ENCODE assay signal across 35 mouse cellular contexts in the genomic region with DNA sequence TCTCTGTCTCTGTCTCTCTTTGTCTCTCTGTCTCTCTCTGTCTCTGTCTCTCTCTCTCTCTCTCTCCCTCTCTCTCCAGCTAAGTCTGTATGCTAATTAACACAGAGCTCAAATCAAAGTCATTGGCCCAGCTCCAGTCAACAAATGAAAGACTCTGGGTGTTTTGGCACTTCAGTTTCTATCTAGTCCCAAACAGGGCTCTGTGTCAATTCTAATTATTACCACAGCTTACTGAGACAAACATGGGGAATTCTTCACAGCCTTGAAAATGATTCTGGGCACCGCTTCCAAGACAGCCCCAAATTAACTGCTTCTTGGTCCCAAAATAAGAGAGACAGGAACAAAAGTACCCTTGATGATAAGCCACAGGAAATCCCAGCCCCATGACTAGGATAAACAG. TPM values are rescaled to one million over a fixed set of nuclear protein-coding genes. Genes with fewer than 3 reads are reported as not detected.
DNase-seq lines count a peak whose midpoint lies in the region; ATAC-seq and TF ChIP-seq lines count a peak whose summit lies in the region.
"Had no signal": no experiment of that assay in that cellular context is flagged by ENCODE, and none has a peak within 500 bp of the region (broad histone marks: within the 10 kb centered on the region; RNA-seq: fewer than 3 reads in every experiment).

No protein-coding gene starts in this region.

- TF ChIP-seq CTCF in brain, embryonic 14.5 days (IDR thresholded peaks at IDR 0.05; ENCODE audit: borderline replicate concordance, extremely low read depth, insufficient read depth, insufficient read length), result no peak
- no peak for TF ChIP-seq CTCF in forebrain, postnatal 0 days (IDR thresholded peaks at IDR 0.05; ENCODE audit: low read depth)

- H3K4me3 ChIP-seq in forebrain, embryonic 15.5 days, result no peak overlapping the region
- H3K4me3 ChIP-seq in forebrain, embryonic 10.5 days, result no peak overlapping the region
- no peak overlapping the region for H3K4me3 ChIP-seq in forebrain, postnatal 0 days (ENCODE audit: low read depth, low read length)
- H3K4me3 ChIP-seq: hindbrain, embryonic 10.5 days; limb, embryonic 13.5 days; liver, embryonic 12.5 days; midbrain, embryonic 12.5 days; neural tube, embryonic 13.5 days had no signal

- peak; percentile 89 for ATAC-seq in forebrain, embryonic 15.5 days (replicated peaks)
- ATAC-seq in forebrain, postnatal 0 days, result peak; percentile 81
- ATAC-seq: activated CD4-positive, CD25-positive, alpha-beta regulatory T cell, adult 4 months; inflammation-experienced regulatory T-cells, adult 6 months; liver, embryonic 12.5 days had no signal

- H3K4me2 ChIP-seq in forebrain, embryonic 15.5 days (replicated peaks), result no peak overlapping the region
- H3K4me2 ChIP-seq in forebrain, postnatal 0 days (ENCODE audit: low read depth), result no peak overlapping the region
- H3K4me2 ChIP-seq: heart, embryonic 11.5 days; limb, embryonic 13.5 days; liver, embryonic 12.5 days; midbrain, embryonic 12.5 days; neural tube, embryonic 13.5 days had no signal

- WGBS in forebrain, embryonic 15.5 days, result 40% methylated on average over 1 of the region's 1 CpGs
- WGBS in forebrain, embryonic 10.5 days, result 94% methylated on average over 1 of the region's 1 CpGs
- WGBS in forebrain, postnatal 0 days, result 28% methylated on average over 1 of the region's 1 CpGs

- no peak for DNase-seq in forebrain, embryonic 10.5 days (ENCODE audit: extremely low spot score, low spot score)
- DNase-seq in left cerebral cortex, postnatal 4 days, result peak; percentile 32
- no peak for DNase-seq in left cerebral cortex, adult 9 months (ENCODE audit: low spot score in 2 of 2)
- DNase-seq in brain, embryonic 14.5 days (ENCODE audit: low read depth), result peak; percentile 86
- DNase-seq in forebrain, postnatal 0 days, result peak; percentile 69
- no peak for DNase-seq in lung, postnatal 36 days
- DNase-seq: adrenal gland, adult 8-10 months; cerebellum, postnatal 36 days; embryo, embryonic 11 days; gastrocnemius, postnatal 14 days; heart, adult 11 months; kidney, adult 18-20 months; lung, adult 18-20 months; lung, postnatal 10 days; retina, postnatal 1 day; right cerebral cortex, postnatal 4 days; thymus, postnatal 36 days had no signal

- H3K9me3 ChIP-seq in forebrain, embryonic 15.5 days, result no peaks in the 10 kb centered on the region
- H3K9me3 ChIP-seq in forebrain, embryonic 10.5 days, result no peaks in the 10 kb centered on the region
- no peaks in the 10 kb centered on the region for H3K9me3 ChIP-seq in forebrain, postnatal 0 days (ENCODE audit: low read length)
- H3K9me3 ChIP-seq: hindbrain, embryonic 10.5 days; limb, embryonic 13.5 days; liver, embryonic 12.5 days; midbrain, embryonic 12.5 days; neural tube, embryonic 13.5 days had no signal

- H3K27me3 ChIP-seq in forebrain, embryonic 15.5 days, result no peaks in the 10 kb centered on the region
- H3K27me3 ChIP-seq in forebrain, embryonic 10.5 days (ENCODE audit: poor library complexity, severe bottlenecking), result no peaks in the 10 kb centered on the region
- H3K27me3 ChIP-seq in forebrain, postnatal 0 days (ENCODE audit: insufficient read depth, low read length), result no peaks in the 10 kb centered on the region
- H3K27me3 ChIP-seq: limb, embryonic 13.5 days; liver, embryonic 12.5 days; midbrain, embryonic 12.5 days; neural tube, embryonic 13.5 days had no signal

- no peak for TF ChIP-seq POLR2A in brain, embryonic 14.5 days (IDR thresholded peaks at IDR 0.05; ENCODE audit: borderline replicate concordance, extremely low read depth, insufficient read depth, insufficient read length, poor library complexity, severe bottlenecking)

- H3K4me1 ChIP-seq in forebrain, embryonic 15.5 days, result no peaks in the 10 kb centered on the region
- H3K4me1 ChIP-seq in forebrain, embryonic 10.5 days, result no peaks in the 10 kb centered on the region
- H3K4me1 ChIP-seq in forebrain, postnatal 0 days (ENCODE audit: insufficient read depth), result no peaks in the 10 kb centered on the region
- H3K4me1 ChIP-seq: hindbrain, embryonic 10.5 days; limb, embryonic 13.5 days; liver, embryonic 12.5 days; midbrain, embryonic 12.5 days; neural tube, embryonic 13.5 days had no signal

- H3K9ac ChIP-seq in forebrain, embryonic 15.5 days (replicated peaks), result no peak overlapping the region
- no peak overlapping the region for H3K9ac ChIP-seq in forebrain, postnatal 0 days
- H3K9ac ChIP-seq: limb, embryonic 13.5 days; liver, embryonic 12.5 days; midbrain, embryonic 12.5 days; neural tube, embryonic 13.5 days had no signal

- no peak overlapping the region; the same call in 1 of the 2 replicates for H3K27ac ChIP-seq in forebrain, embryonic 15.5 days (replicated peaks)
- no peak overlapping the region for H3K27ac ChIP-seq in forebrain, embryonic 10.5 days
- H3K27ac ChIP-seq in forebrain, postnatal 0 days (ENCODE audit: low read depth, low read length), result no peak overlapping the region
- H3K27ac ChIP-seq: hindbrain, embryonic 10.5 days; kidney, postnatal 0 days; limb, embryonic 13.5 days; liver, embryonic 12.5 days; midbrain, embryonic 12.5 days; neural tube, embryonic 13.5 days had no signal

- intact Hi-C loops in left cerebral cortex, postnatal 4 days (cut with DNase I), result no loop called here

- H3K36me3 ChIP-seq in forebrain, embryonic 15.5 days, result no peaks in the 10 kb centered on the region
- H3K36me3 ChIP-seq in forebrain, embryonic 10.5 days (replicated peaks), result no peaks in the 10 kb centered on the region
- no peaks in the 10 kb centered on the region for H3K36me3 ChIP-seq in forebrain, postnatal 0 days (ENCODE audit: insufficient read depth)
- H3K36me3 ChIP-seq: hindbrain, embryonic 10.5 days; limb, embryonic 13.5 days; liver, embryonic 12.5 days; midbrain, embryonic 12.5 days; neural tube, embryonic 13.5 days had no signal

RNA-seq across cellular contexts. Expression of a gene that starts 38.9 kb away (rescaled TPM):
- not detected in 2 replicates for polyA plus RNA-seq in forebrain, embryonic 15.5 days (2015; fragmentation: Nextera tagmentation; extraction: Ambion mirVana)
- polyA plus RNA-seq in forebrain, embryonic 10.5 days (2016; fragmentation: Nextera tagmentation; extraction: Ambion mirVana), result not detected in 2 replicates
- not detected for total RNA-seq in left cerebral cortex, postnatal 4 days (2021)
- polyA plus RNA-seq in brain, embryonic 14.5 days (2012; rRNA removed), result not detected in 2 replicates
- not detected in 2 replicates for total RNA-seq in forebrain, postnatal 0 days (2014; rRNA removed)
- polyA plus RNA-seq in forebrain, postnatal 0 days (2015; fragmentation: Nextera tagmentation; extraction: Ambion mirVana), result not detected in 2 replicates
- total RNA-seq: adrenal gland, adult 8-10 months; gastrocnemius, postnatal 14 days; layer of hippocampus, postnatal 10 days; left cerebral cortex, postnatal 10 days; MEL had no signal
- polyA plus RNA-seq: activated CD4-positive, CD25-positive, alpha-beta regulatory T cell, adult 4 months; C2C12; embryonic facial prominence, embryonic 14.5 days; heart, embryonic 11.5 days; heart, postnatal 0 days; hindbrain, embryonic 10.5 days; inflammation-experienced regulatory T-cells, adult 6 months; kidney, postnatal 0 days; large intestine, adult 2 months; limb, embryonic 13.5 days; liver, embryonic 12.5 days; midbrain, embryonic 12.5 days; neural tube, embryonic 13.5 days; stomach, embryonic 14.5 days had no signal

Comparison
In these comparisons a context has a peak if more than half of its experiments do, and no peak if none do; other contexts are left out.
1. DNase-seq: peak in left cerebral cortex, postnatal 4 days (single experiment), brain, embryonic 14.5 days (single experiment) and forebrain, postnatal 0 days (single experiment); none in forebrain, embryonic 10.5 days (single experiment), left cerebral cortex, adult 9 months (0 of 2) and lung, postnatal 36 days (single experiment).